Mouse (Mus musculus) brain, embryonic 14.5 days (tissue): ENCODE results near the gene Nlrp4a.

Source experiments
- CTCF ChIP-seq: fragments of 200-500 bp; IDR thresholded peaks from 2 replicates; pipeline ENCODE4 v1.5.1; 2012; ENCODE audit warnings: inconsistent platforms, mild to moderate bottlenecking, moderate library complexity, borderline replicate concordance; ENCODE audit not compliant: insufficient read depth, insufficient read length; ENCODE audit errors: extremely low read depth
- POLR2A ChIP-seq: fragments of 200-500 bp; IDR thresholded peaks from 2 replicates; pipeline ENCODE4 v1.6.1; 2012; ENCODE audit warnings: mild to moderate bottlenecking, inconsistent platforms, borderline replicate concordance; ENCODE audit not compliant: poor library complexity, insufficient read depth, insufficient read length, severe bottlenecking; ENCODE audit errors: extremely low read depth

GRCm38 (mm10) chr7:26476690-26477089, 41.8 kb downstream of the Nlrp4a start:
- TF ChIP-seq CTCF (no peak), POLR2A (no peak)
